Mouse (Mus musculus): Measurements from ENCODE around the gene Ush2a.

DNA sequence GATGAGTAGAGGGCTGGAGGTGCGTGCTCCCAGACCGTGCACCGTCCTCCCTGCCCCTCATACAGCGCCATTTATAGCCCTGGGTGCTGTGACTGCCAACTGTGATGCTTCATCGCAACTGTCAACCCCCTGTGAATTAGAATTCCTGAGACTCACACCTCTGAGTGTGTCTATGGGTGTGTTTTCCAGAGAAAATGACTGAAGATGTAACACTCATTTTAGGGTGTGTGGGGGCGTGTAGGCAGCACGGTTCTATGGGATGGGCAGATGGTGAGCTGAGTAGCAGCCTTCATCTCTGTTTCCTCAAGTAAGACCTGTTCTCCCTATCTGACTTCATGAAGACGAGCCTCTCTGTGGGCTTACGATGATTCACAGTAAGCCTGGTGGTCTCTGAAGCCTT, 548.8 kb downstream of the Ush2a start:
- TF ChIP-seq ETS1 (IDR thresholded peaks at IDR 0.05; ENCODE audit: low read depth, low read length) (no peak), POLR2A (IDR thresholded peaks at IDR 0.05; ENCODE audit: control insufficient read depth in 1 of 2, insufficient read depth in 1 of 2, low read depth in 1 of 2, low read length in 2 of 2, poor library complexity in 1 of 2) (no peak), ZNF384 (IDR thresholded peaks at IDR 0.05; ENCODE audit: low read depth, low read length) (no peak), USF1 (IDR thresholded peaks at IDR 0.05; ENCODE audit: low read depth, low read length) (no peak), MEF2A (IDR thresholded peaks at IDR 0.05; ENCODE audit: extremely low read depth, insufficient replicate concordance, low read depth, low read length, poor library complexity, severe bottlenecking) (no peak), SIN3A (IDR thresholded peaks at IDR 0.05; ENCODE audit: low read length) (no peak), EP300 (IDR thresholded peaks at IDR 0.05; ENCODE audit: low read depth in 1 of 2, low read length in 2 of 2) (no peak), CHD2 (IDR thresholded peaks at IDR 0.05; ENCODE audit: low read length) (no peak)

Measured in MEL (cell line).